Mouse (Mus musculus) midbrain, embryonic 14.5 days (tissue): ENCODE measurements around the gene Spcs2. TPM values are rescaled to one million over a fixed set of nuclear protein-coding genes. Genes with fewer than 3 reads are reported as not detected.

Source experiments
- ATAC-seq: fragments of 200-750 bp; cut with Nextera tagmentation; 2 replicates; pipeline ENCODE4 v1.8.0; 2017; ENCODE audit warnings: moderate number of reproducible peaks, moderate library complexity; ENCODE audit not compliant: low FRiP score, low TSS enrichment
- DNase-seq: peaks from one replicate; pipeline ENCODE4 v3.0.0-alpha.2; 2015
- H3K27ac ChIP-seq: fragments of 300-500 bp; sonication (generic); replicated peaks from 2 replicates; pipeline ENCODE4 v1.5.1; 2014; ENCODE audit warnings: mild to moderate bottlenecking, low read depth, low read length, moderate library complexity
- H3K27me3 ChIP-seq: fragments of 300-500 bp; sonication (generic); 2 replicates; pipeline ENCODE4 v1.6.1; 2014; ENCODE audit warnings: low read length, control low read depth, mixed read lengths; ENCODE audit not compliant: control insufficient read depth, insufficient read depth
- H3K36me3 ChIP-seq: fragments of 300-500 bp; sonication (generic); 2 replicates; pipeline ENCODE4 v1.6.1; 2014; ENCODE audit warnings: low read length, control low read depth; ENCODE audit not compliant: control insufficient read depth, insufficient read depth
- H3K4me1 ChIP-seq: fragments of 300-500 bp; sonication (generic); 2 replicates; pipeline ENCODE4 v1.6.1; 2014; ENCODE audit warnings: mild to moderate bottlenecking, antibody characterized with exemption, low read length, control low read depth; ENCODE audit not compliant: control insufficient read depth, insufficient read depth
- H3K4me2 ChIP-seq: fragments of 300-500 bp; sonication (generic); 2 replicates; pipeline ENCODE4 v1.6.1; 2014; ENCODE audit warnings: mild to moderate bottlenecking, low read length, moderate library complexity
- H3K4me3 ChIP-seq: fragments of 300-500 bp; sonication (generic); replicated peaks from 2 replicates; pipeline ENCODE4 v1.5.1; 2014; ENCODE audit warnings: low read depth, low read length
- H3K9ac ChIP-seq: fragments of 300-500 bp; sonication (generic); replicated peaks from 2 replicates; pipeline ENCODE4 v1.6.1; 2014; ENCODE audit warnings: mild to moderate bottlenecking, low read length, moderate library complexity
- H3K9me3 ChIP-seq: fragments of 300-500 bp; sonication (generic); 2 replicates; pipeline ENCODE4 v1.6.1; 2016; ENCODE audit warnings: low read length, control low read depth, mixed read lengths; ENCODE audit not compliant: control insufficient read depth
- WGBS: fragments of 180-500 bp; shearing (Covaris S2); extraction: QIAGEN DNeasy Blood & Tissue Kit; methylation state at CpG from one replicate; pipeline ENCODE4 v1.1.7; 2014; 5-methylcytosine and 5-hydroxymethylcytosine counted together
- polyA plus RNA-seq: library from polyadenylated mRNA; unstranded; fragments of >200 nt; fragmentation: Nextera tagmentation; extraction: Ambion mirVana; gene quantifications from 2 replicates; pipeline ENCODE4 v1.2.1, GENCODE M21; 2014

The Spcs2 gene
- 285 and 286 TPM in 2 replicates for polyA plus RNA-seq

- Histone ChIP-seq H3K4me1 (no peaks in the 10 kb centered on the region), H3K4me2 (no peak within 1 kb of the TSS), H3K9ac (no peak within 1 kb of the TSS), H3K9me3 (no peaks in the 10 kb centered on the region), H3K27me3 (no peaks in the 10 kb centered on the region), H3K27ac (no peak within 1 kb of the TSS), H3K4me3 (no peak within 1 kb of the TSS), H3K36me3 (no peaks in the 10 kb centered on the region)
- 56% methylated on average over 7 of the region's 7 CpGs for whole genome bisulfite sequencing
- ATAC-seq, result no peak
- DNase-seq, result no peak
These were observed at the start of gene Spcs2 for GRCm38 (mm10) chr7:99863362-99863761. Gene Spcs2 (minus strand): TSS chr7:99863462.

- no peaks in the 10 kb centered on the region for H3K4me1 ChIP-seq
- H3K9me3 ChIP-seq, result no peaks in the 10 kb centered on the region
- no peak for DNase-seq
- WGBS, result 89% methylated on average over 5 of the region's 5 CpGs
- H3K4me3 ChIP-seq, result no peak overlapping the region
- no peaks in the 10 kb centered on the region for H3K27me3 ChIP-seq
- H3K9ac ChIP-seq, result no peak overlapping the region
- no peaks in the 10 kb centered on the region for H3K36me3 ChIP-seq
- H3K4me2 ChIP-seq, result no peak overlapping the region
- no peak overlapping the region for H3K27ac ChIP-seq
- no peak for ATAC-seq
These were observed 47.8 kb upstream of the Spcs2 start for GRCm38 (mm10) chr7:99911038-99911437.

- DNase-seq (no peak), ATAC-seq (no peak)
- Histone ChIP-seq H3K4me1 (no peaks in the 10 kb centered on the region), H3K36me3 (no peaks in the 10 kb centered on the region), H3K4me2 (no peak overlapping the region), H3K4me3 (no peak overlapping the region), H3K9ac (no peak overlapping the region), H3K9me3 (no peaks in the 10 kb centered on the region), H3K27ac (no peak overlapping the region), H3K27me3 (no peaks in the 10 kb centered on the region)
- WGBS, result 83% methylated on average over 3 of the region's 3 CpGs
These were observed 44.2 kb upstream of the Spcs2 start for GRCm38 (mm10) chr7:99907463-99907862.

GRCm38 (mm10) chr7:99906346-99906745 is 43.1 kb upstream of the Spcs2 start:
- Histone ChIP-seq H3K27me3 (no peaks in the 10 kb centered on the region), H3K27ac (no peak overlapping the region), H3K9ac (no peak overlapping the region), H3K4me1 (no peaks in the 10 kb centered on the region), H3K36me3 (no peaks in the 10 kb centered on the region), H3K4me2 (no peak overlapping the region), H3K9me3 (no peaks in the 10 kb centered on the region), H3K4me3 (no peak overlapping the region)
- ATAC-seq (no peak), DNase-seq (no peak)
- 94% methylated on average over 3 of the region's 3 CpGs for WGBS

GRCm38 (mm10) chr7:99904421-99905005 is 41.3 kb upstream of the Spcs2 start:
- Histone ChIP-seq H3K27ac (no peak overlapping the region), H3K4me3 (no peak overlapping the region), H3K4me2 (no peak overlapping the region), H3K9ac (no peak overlapping the region), H3K9me3 (no peaks in the 10 kb centered on the region), H3K36me3 (no peaks in the 10 kb centered on the region), H3K4me1 (no peaks in the 10 kb centered on the region), H3K27me3 (no peaks in the 10 kb centered on the region)
- ATAC-seq, result no peak
- DNase-seq, result no peak
- 73% methylated on average over 3 of the region's 3 CpGs for WGBS

- Histone ChIP-seq H3K27ac (no peak overlapping the region), H3K9me3 (no peaks in the 10 kb centered on the region), H3K27me3 (no peaks in the 10 kb centered on the region), H3K36me3 (no peaks in the 10 kb centered on the region), H3K4me1 (no peaks in the 10 kb centered on the region), H3K4me3 (no peak overlapping the region), H3K9ac (no peak overlapping the region), H3K4me2 (no peak overlapping the region)
- no peak for ATAC-seq
- DNase-seq, result no peak
- 76% methylated on average over 11 of the region's 11 CpGs for WGBS
These were observed 39.8 kb upstream of the Spcs2 start for GRCm38 (mm10) chr7:99902918-99903665.

- no peak overlapping the region for H3K4me2 ChIP-seq
- H3K4me1 ChIP-seq, result no peaks in the 10 kb centered on the region
- no peak overlapping the region for H3K4me3 ChIP-seq
- 68% methylated on average over 4 of the region's 4 CpGs for WGBS
- no peaks in the 10 kb centered on the region for H3K36me3 ChIP-seq
- H3K27ac ChIP-seq, result no peak overlapping the region
- DNase-seq (no peak), ATAC-seq (no peak)
- H3K9ac ChIP-seq, result no peak overlapping the region
- H3K9me3 ChIP-seq, result no peaks in the 10 kb centered on the region
- H3K27me3 ChIP-seq, result no peaks in the 10 kb centered on the region
These were observed 38.9 kb upstream of the Spcs2 start for GRCm38 (mm10) chr7:99902208-99902607.

DNA sequence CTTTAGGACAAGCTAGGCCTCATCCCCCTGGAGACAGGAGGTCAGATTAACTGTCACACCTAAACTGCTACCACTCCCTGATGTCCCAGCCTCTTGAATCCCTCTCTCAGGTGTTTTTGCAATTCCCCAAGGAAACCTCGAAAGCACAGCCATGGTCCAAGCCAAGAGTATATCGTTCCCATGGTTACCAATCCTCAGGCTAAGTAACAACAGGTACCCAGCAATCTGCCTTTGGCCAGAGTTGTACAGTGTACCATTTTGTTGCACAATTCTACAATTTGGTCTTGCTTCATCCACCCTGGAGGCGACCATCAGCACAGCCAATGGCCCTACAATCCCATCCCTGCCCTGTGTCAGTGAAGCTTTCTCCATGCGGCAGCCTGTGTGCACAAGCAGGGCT is 33.6 kb upstream of the Spcs2 start:
- Histone ChIP-seq H3K36me3 (no peaks in the 10 kb centered on the region), H3K4me3 (no peak overlapping the region), H3K27ac (no peak overlapping the region), H3K4me1 (peaks cover 14% of the 10 kb centered on the region), H3K4me2 (no peak overlapping the region), H3K27me3 (no peaks in the 10 kb centered on the region), H3K9ac (no peak overlapping the region), H3K9me3 (no peaks in the 10 kb centered on the region)
- ATAC-seq (no peak), DNase-seq (no peak)
- 90% methylated on average over 4 of the region's 4 CpGs for WGBS

DNA sequence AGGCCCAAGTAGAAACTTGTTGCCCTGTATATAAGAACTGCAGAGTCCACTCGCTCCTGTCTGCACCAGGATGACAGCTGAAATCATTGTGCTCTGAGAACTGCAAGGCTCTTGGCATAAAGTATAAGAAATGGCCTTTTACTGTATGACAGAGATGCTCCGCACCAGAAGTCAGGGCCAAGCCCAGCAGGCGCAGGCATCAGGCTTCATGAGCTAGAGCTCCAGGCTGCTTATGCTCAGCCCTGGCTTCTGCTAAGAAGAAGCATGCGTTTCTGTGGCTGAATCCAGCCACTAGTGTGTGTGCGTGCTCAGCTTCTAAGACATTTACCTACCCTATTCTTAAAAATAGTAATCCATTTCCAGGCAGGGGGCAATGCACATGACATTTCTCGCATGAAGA is 31.2 kb upstream of the Spcs2 start:
- no peak for DNase-seq
- no peak for ATAC-seq
- H3K27me3 ChIP-seq, result no peaks in the 10 kb centered on the region

More for the DNA sequence above, 31.2 kb upstream of the Spcs2 start:
- H3K27ac ChIP-seq, result no peak overlapping the region
- H3K4me1 ChIP-seq, result peaks cover 14% of the 10 kb centered on the region
- H3K9me3 ChIP-seq, result no peaks in the 10 kb centered on the region
- H3K9ac ChIP-seq, result no peak overlapping the region
- WGBS, result 76% methylated on average over 6 of the region's 6 CpGs
- no peak overlapping the region for H3K4me3 ChIP-seq
- H3K4me2 ChIP-seq, result no peak overlapping the region
- H3K36me3 ChIP-seq, result no peaks in the 10 kb centered on the region
